Mouse (Mus musculus) forebrain, embryonic 16.5 days (tissue): ENCODE results near the gene Arntl2. TPM values are rescaled to one million over a fixed set of nuclear protein-coding genes. Genes with fewer than 3 reads are reported as not detected.
"Not testable (repeated sequence)": the region's sequence is repeated elsewhere in the genome, so short reads cannot be mapped to it uniquely, and the experiment has no call there.

Experiments
- ATAC-seq: fragments of 200-750 bp; cut with Nextera tagmentation; 2 replicates; pipeline ENCODE4 v1.8.0; 2017; ENCODE audit warnings: mild to moderate bottlenecking, moderate library complexity
- H3K27ac ChIP-seq: fragments of 300-500 bp; sonication (generic); 2 replicates; pipeline ENCODE4 v1.5.1; 2014; ENCODE audit warnings: low read length, control low read depth
- H3K27me3 ChIP-seq: fragments of 300-500 bp; sonication (generic); replicated peaks from 2 replicates; pipeline ENCODE4 v1.6.1; 2014; ENCODE audit warnings: low read length; ENCODE audit not compliant: control insufficient read depth, insufficient read depth
- H3K36me3 ChIP-seq: fragments of 300-500 bp; sonication (generic); 2 replicates; pipeline ENCODE4 v1.6.1; 2014; ENCODE audit not compliant: control insufficient read depth, insufficient read depth
- H3K4me1 ChIP-seq: fragments of 300-500 bp; sonication (generic); replicated peaks from 2 replicates; pipeline ENCODE4 v1.6.1; 2014; ENCODE audit warnings: low read length; ENCODE audit not compliant: control insufficient read depth, insufficient read depth
- H3K4me2 ChIP-seq: fragments of 300-500 bp; sonication (generic); 2 replicates; pipeline ENCODE4 v1.6.1; 2014; ENCODE audit warnings: mild to moderate bottlenecking, low read length, control low read depth
- H3K4me3 ChIP-seq: fragments of 300-500 bp; sonication (generic); replicated peaks from 2 replicates; pipeline ENCODE4 v1.5.1; 2014; ENCODE audit warnings: mild to moderate bottlenecking, low read length, control low read depth
- H3K9ac ChIP-seq: fragments of 300-500 bp; sonication (generic); replicated peaks from 2 replicates; pipeline ENCODE4 v1.6.1; 2014; ENCODE audit warnings: low read depth, low read length, control low read depth
- H3K9me3 ChIP-seq: fragments of 300-500 bp; sonication (generic); 2 replicates; pipeline ENCODE4 v1.6.1; 2016; ENCODE audit warnings: low read length; ENCODE audit not compliant: control insufficient read depth
- WGBS: fragments of 180-500 bp; shearing (Covaris S2); extraction: QIAGEN DNeasy Blood & Tissue Kit; methylation state at CpG from one replicate; pipeline ENCODE4 v1.1.7; 2014; 5-methylcytosine and 5-hydroxymethylcytosine counted together
- polyA plus RNA-seq: library from polyadenylated mRNA; unstranded; fragments of >200 nt; fragmentation: Nextera tagmentation; extraction: Ambion mirVana; gene quantifications from 2 replicates; pipeline ENCODE4 v1.2.1, GENCODE M21; 2015

Gene Arntl2
- polyA plus RNA-seq, 1 experiment from 2014 or later, result 5.1 TPM

DNA sequence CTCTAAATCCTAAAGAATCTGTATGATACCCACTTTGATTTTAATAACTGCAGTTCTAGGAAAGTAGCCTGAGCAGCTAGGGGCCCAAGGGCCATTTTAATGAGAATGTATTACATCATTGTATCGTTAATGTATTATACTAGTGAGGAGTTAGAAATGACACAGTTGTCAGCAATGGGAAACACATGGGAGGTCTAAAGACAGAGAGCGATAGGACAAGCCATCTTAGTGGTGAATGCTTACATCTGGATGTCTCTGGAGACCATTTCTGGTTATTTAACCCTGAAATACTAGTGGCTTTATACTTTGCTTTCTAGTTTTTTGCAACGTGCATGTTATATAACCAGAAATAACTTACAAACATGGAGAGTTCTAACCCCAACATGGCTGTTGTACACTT, 56.1 kb downstream of the Arntl2 start:
- H3K4me3 ChIP-seq, result no peak overlapping the region
- no peak overlapping the region for H3K4me2 ChIP-seq
- no peaks in the 10 kb centered on the region for H3K36me3 ChIP-seq
- ATAC-seq, result no peak
- no peak overlapping the region for H3K9ac ChIP-seq
- H3K4me1 ChIP-seq, result 0 out of 2 replicates have a peak, but pooled peaks cover 3% of the 10 kb centered on the region
- H3K27ac ChIP-seq, result no peak overlapping the region
- no peaks in the 10 kb centered on the region for H3K9me3 ChIP-seq
- H3K27me3 ChIP-seq, result no peaks in the 10 kb centered on the region
- 79% methylated on average over 3 of the region's 3 CpGs for WGBS

DNA sequence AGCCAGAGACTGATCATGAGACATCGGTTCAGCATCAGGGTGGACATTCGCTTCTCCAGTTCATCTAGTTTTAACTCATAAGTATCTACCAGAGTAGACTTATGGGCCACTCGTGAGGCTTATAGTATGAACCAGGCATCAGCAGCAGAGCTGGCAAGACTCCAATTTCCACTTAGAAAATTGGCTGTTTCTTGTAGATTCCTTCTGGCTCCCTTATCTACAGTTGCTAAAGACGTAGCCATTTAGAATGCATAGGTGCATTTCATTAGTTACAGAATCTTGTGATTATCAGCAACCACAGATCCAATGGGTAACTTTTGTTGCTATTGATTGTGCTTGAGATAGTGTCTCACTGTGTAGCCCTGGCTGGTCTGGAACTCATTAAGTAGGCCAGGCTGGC, 56.9 kb downstream of the Arntl2 start:
- Histone ChIP-seq H3K9ac (no peak overlapping the region), H3K27ac (no peak overlapping the region), H3K9me3 (no peaks in the 10 kb centered on the region), H3K4me3 (no peak overlapping the region), H3K4me2 (no peak overlapping the region), H3K27me3 (no peaks in the 10 kb centered on the region), H3K36me3 (no peaks in the 10 kb centered on the region), H3K4me1 (0 out of 2 replicates have a peak, but pooled peaks cover 3% of the 10 kb centered on the region)
- no peak for ATAC-seq
- 63% methylated on average over 4 of the region's 4 CpGs for WGBS

DNA sequence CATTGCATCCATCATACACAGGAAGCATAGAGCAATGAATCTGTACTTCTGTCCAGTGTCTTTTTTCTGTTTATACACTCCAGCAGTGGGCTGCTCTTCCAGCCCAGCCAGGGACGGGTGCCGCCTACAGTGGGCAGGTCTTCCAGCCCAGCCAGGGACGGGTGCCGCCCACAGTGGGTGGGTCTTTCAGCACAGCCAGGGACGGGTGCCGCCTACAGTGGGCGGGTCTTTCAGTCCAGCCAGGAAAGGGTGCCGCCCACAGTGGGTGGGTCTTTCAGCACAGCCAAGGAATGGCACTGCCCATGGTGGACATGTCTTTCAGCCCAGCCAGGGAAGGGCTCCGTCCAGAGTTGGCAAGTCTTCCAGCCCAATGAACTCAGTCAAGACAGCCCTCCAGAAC, 59.3 kb downstream of the Arntl2 start:
- H3K4me2 ChIP-seq, result no peak overlapping the region
- H3K27me3 ChIP-seq, result no peaks in the 10 kb centered on the region
- H3K27ac ChIP-seq, result no peak overlapping the region
- H3K9me3 ChIP-seq, result no peaks in the 10 kb centered on the region
- ATAC-seq, result no peak
- H3K36me3 ChIP-seq, result no peaks in the 10 kb centered on the region
- no peak overlapping the region for H3K4me3 ChIP-seq
- 99% methylated on average over 9 of the region's 9 CpGs for WGBS
- 0 out of 2 replicates have a peak, but pooled peaks cover 3% of the 10 kb centered on the region for H3K4me1 ChIP-seq
- no peak overlapping the region for H3K9ac ChIP-seq

DNA sequence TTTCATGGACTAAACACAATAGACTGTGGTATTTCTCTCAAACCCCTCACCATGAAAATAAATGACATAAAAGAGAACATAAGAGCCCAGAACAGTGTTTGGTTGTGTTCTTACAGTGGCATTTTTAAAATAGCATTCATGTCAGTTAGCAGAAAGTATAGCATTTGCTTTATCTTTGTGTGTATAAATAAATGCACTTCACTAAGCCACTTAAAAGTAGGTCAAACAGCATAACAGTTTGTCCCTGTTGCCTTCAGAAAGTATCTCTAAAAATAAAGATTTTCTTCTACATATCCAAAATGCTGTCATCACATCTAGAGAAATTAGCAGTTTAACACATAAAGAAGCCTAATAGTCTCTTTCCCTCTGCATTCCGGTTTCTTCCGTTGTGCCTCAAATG, 61.5 kb downstream of the Arntl2 start:
- H3K36me3 ChIP-seq, result no peaks in the 10 kb centered on the region
- no peak for ATAC-seq
- no peak overlapping the region for H3K9ac ChIP-seq
- no peak overlapping the region for H3K4me2 ChIP-seq
- 0 out of 2 replicates have a peak, but pooled peaks cover 3% of the 10 kb centered on the region for H3K4me1 ChIP-seq
- H3K27me3 ChIP-seq, result no peaks in the 10 kb centered on the region
- no peak overlapping the region for H3K27ac ChIP-seq
- H3K4me3 ChIP-seq, result no peak overlapping the region
- 83% methylated on average over 2 of the region's 2 CpGs for WGBS
- no peaks in the 10 kb centered on the region for H3K9me3 ChIP-seq

DNA sequence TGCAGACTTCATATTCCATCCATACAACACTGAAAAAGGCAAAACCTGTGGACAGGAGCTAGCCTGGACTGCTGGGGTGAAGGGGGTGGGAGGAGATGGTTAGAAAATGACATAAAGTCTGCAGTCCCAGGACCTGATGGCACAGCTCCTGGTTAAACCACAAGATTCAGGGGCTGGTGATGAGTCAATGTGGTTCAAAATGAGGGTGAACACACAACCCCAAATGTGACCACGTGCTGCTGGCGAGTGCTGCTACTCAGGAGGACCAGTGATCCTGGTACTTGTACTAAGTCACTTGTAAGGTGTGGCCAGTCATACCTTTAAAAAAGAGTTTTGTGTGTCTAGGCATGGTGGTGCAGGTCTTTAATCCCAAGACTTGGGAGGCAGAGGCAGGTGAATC, 67.3 kb downstream of the Arntl2 start:
- no peaks in the 10 kb centered on the region for H3K27me3 ChIP-seq
- no peak overlapping the region for H3K4me3 ChIP-seq
- H3K4me1 ChIP-seq, result no peaks in the 10 kb centered on the region
- no peaks in the 10 kb centered on the region for H3K9me3 ChIP-seq
- WGBS, result 91% methylated on average over 2 of the region's 2 CpGs
- H3K36me3 ChIP-seq, result no peaks in the 10 kb centered on the region
- no peak for ATAC-seq
- H3K9ac ChIP-seq, result no peak overlapping the region
- no peak overlapping the region for H3K27ac ChIP-seq
- no peak overlapping the region for H3K4me2 ChIP-seq

DNA sequence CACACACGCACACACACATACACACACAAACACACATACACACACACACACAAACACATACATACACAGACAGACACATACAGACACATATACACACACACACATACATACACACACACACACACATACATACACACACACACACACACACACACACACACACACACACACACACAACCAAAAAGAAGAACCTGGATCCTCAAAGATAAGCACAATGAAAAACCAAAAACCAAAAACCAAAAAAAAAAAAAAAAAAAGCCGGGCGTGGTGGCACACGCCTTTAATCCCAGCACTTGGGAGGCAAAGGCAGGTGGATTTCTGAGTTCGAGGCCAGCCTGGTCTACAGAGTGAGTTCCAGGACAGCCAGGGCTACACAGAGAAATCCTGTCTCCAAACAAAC, 68.5 kb downstream of the Arntl2 start:
- H3K27me3 ChIP-seq, ATAC-seq, H3K9me3 ChIP-seq, H3K4me2 ChIP-seq, H3K4me3 ChIP-seq, H3K9ac ChIP-seq, H3K4me1 ChIP-seq, H3K27ac ChIP-seq, H3K36me3 ChIP-seq: not testable (repeated sequence)
- 100% methylated on average over 2 of the region's 5 CpGs for WGBS

DNA sequence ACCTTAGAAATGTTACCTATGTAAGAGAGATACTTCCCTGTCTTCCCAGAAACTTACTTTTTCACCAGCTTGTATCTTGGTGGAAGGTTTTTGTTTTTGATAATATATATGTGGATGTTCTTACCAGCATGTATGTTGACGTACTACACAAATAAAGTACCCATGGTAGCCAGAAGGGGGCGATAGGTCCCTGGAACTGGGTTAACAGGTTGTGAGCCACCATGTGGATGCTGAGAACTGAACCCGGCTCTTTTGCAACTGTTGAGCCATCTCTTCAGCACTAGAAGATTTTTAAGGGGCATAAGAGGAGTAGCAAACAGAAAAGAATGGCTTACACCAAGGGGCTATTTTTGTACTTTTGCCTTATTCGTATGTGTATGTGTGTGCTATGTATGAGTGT, 69.8 kb downstream of the Arntl2 start:
- no peak overlapping the region for H3K27ac ChIP-seq
- H3K4me3 ChIP-seq, result no peak overlapping the region
- WGBS, result 85% methylated on average over 4 of the region's 4 CpGs
- no peaks in the 10 kb centered on the region for H3K4me1 ChIP-seq
- no peak overlapping the region for H3K4me2 ChIP-seq
- no peak for ATAC-seq
- no peaks in the 10 kb centered on the region for H3K36me3 ChIP-seq
- no peaks in the 10 kb centered on the region for H3K27me3 ChIP-seq
- H3K9ac ChIP-seq, result no peak overlapping the region
- H3K9me3 ChIP-seq, result no peaks in the 10 kb centered on the region

DNA sequence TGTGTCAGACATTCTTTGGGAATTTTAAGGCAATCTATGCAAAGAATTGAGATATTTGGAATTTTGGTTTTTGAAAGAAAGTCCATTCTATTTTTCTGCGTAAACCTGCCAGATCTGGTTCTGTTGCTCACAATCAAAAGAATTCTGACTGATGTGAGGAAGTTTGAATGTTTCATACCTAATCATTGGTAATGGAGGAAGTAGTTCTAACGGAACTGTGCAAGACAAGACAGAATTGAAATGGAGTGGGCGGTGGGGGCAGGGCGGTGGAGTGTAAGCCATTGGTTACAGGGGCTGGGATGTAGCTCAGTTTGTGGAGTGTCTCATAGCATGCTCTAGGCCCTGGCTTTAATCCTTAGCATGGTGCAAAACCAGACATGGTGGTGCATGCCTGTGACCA, 76.1 kb downstream of the Arntl2 start:
- no peak for ATAC-seq
- WGBS, result 91% methylated on average over 4 of the region's 4 CpGs

DNA sequence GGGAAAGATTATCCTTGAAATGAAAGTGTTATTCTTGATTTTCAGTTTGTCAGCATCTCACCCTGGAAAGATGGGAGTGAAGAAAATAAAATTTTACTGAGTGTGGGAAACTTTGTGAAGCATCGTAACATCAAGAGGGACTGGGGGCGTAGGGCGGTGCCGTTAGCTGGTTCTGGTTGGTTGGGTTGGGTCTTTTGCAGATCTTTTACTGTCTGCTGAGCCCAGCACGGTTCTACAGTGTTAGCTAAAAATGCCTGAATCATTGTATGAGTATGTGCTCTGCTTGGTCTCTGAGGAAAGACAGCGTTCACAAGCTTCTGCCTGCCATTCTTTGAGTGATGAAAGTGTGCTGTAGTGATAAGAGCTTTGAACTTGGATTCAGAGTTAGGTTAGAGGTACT, 78.6 kb downstream of the Arntl2 start:
- Histone ChIP-seq H3K36me3 (no peaks in the 10 kb centered on the region), H3K4me1 (peaks cover 3% of the 10 kb centered on the region; the same call in 1 of the 2 replicates), H3K4me2 (no peak overlapping the region), H3K4me3 (no peak overlapping the region), H3K9ac (no peak overlapping the region), H3K27me3 (no peaks in the 10 kb centered on the region), H3K9me3 (peaks cover 6% of the 10 kb centered on the region), H3K27ac (no peak overlapping the region)
- ATAC-seq, result no peak
- WGBS, result 72% methylated on average over 6 of the region's 6 CpGs

More for the DNA sequence above, 76.1 kb downstream of the Arntl2 start:
- no peaks in the 10 kb centered on the region for H3K27me3 ChIP-seq
- H3K4me1 ChIP-seq, result no peaks in the 10 kb centered on the region
- H3K9me3 ChIP-seq, result peaks cover 2% of the 10 kb centered on the region; the same call in 1 of the 2 replicates
- H3K36me3 ChIP-seq, result no peaks in the 10 kb centered on the region
- H3K4me2 ChIP-seq, result no peak overlapping the region
- H3K27ac ChIP-seq, result no peak overlapping the region
- no peak overlapping the region for H3K9ac ChIP-seq
- no peak overlapping the region for H3K4me3 ChIP-seq

DNA sequence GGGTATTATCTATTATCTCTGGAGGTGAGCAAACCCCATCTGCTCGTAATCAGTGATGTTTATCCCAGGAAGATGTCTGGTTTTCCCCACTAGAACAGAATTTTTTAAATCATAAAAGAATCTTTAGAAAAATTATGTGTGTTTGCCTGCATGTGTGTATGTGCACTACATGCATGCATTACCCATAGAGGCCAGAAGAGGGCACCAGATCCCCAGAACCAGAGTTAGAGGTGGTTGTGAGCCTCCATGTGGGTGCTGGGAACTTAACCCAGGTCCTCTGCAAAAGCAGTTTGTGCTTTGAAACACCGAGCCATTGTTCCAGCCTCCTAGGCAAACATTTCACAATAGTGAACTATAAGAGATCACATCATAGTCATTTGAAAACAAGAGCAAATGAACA, 81.0 kb downstream of the Arntl2 start:
- no peak for ATAC-seq
- H3K27ac ChIP-seq, result no peak overlapping the region
- H3K36me3 ChIP-seq, result no peaks in the 10 kb centered on the region
- peaks cover 3% of the 10 kb centered on the region; the same call in 1 of the 2 replicates for H3K4me1 ChIP-seq
- no peak overlapping the region for H3K4me3 ChIP-seq
- H3K9me3 ChIP-seq, result peaks cover 6% of the 10 kb centered on the region
- no peak overlapping the region for H3K9ac ChIP-seq
- H3K27me3 ChIP-seq, result no peaks in the 10 kb centered on the region
- 91% methylated on average over 2 of the region's 2 CpGs for WGBS
- H3K4me2 ChIP-seq, result no peak overlapping the region
